Mouse (Mus musculus) inflammation-experienced regulatory T-cells, adult 6 months (primary cell): ENCODE measurements around the gene Slit1. TPM values are rescaled to one million over a fixed set of nuclear protein-coding genes. Genes with fewer than 3 reads are reported as not detected.

Source experiments
- ATAC-seq: one replicate; pipeline ENCODE4 v1.8.0; 2017
- polyA plus RNA-seq, 3 experiments: library from polyadenylated mRNA; unstranded; fragments of 100-300 nt; shearing (Covaris generic); gene quantifications; one replicate each; pipeline ENCODE4 v1.2.1; 2017

Slit1 gene
- not detected for polyA plus RNA-seq

DNA sequence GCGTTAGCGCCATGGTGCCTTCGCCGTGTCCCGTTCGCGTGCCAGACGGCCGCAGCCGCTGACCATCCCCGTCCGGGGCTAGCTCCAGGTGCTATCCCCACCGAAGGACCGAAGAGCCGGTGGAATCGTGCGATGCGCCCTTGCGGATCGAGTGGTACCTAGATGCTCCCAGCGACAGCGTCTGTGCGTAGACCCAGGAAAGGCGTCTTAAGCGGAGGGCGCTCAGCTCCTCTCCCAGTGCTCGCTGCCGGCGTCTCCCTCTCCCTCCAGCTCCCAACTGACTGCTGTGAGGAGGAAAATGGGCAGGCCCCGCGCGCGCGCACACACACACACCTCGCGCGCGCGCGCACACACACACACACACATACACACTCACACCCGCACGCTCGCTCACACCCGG lies at the start of gene Slit1:
Gene Slit1, minus strand, starts transcription at position 270 of the 400 bp plus-strand sequence.
- no peak for ATAC-seq

DNA sequence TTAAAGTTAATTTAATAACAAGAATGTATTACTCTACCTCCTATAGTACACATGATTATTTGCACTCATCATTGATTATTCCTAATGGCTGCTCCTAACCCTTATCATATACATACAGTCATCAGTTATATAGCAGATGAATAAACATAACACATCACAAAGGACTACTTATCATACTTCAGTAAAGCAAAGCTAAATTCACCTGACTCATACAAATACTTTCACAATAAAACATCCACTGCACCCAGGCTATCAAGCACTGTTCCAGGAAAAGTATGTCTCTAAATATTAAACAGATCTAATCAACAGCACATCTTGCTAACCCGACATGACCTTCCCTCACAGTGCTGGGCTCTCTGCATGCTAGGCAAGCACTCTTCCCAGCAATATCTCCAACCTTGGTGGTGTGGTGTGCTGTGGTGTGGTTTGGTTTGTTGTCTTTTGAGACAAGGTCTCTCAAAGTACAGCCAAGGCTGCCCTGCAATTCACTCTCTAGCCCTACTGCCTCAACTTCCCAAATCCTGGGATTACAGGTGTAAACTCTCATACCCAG lies 49.5 kb upstream of the Slit1 start:
- ATAC-seq, result no peak

DNA sequence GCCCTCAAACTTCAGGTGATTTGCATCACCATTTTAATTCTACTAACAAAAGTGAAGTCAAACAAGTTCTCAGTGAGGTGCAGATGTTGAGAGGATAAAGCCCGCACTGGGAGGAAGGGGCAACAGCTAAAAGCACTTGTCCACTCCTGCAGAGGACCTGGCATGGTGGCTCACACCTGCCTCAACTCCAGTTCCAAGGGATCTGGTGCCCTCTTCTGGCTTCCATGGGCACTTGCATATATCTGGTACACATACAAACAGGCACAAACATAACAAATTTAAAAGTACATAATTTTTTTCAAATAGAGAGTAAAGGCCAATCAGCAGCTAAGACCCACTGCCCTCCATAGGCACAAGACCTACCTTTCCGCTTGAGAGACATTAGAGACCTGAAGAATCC lies 47.9 kb upstream of the Slit1 start:
- no peak for ATAC-seq

DNA sequence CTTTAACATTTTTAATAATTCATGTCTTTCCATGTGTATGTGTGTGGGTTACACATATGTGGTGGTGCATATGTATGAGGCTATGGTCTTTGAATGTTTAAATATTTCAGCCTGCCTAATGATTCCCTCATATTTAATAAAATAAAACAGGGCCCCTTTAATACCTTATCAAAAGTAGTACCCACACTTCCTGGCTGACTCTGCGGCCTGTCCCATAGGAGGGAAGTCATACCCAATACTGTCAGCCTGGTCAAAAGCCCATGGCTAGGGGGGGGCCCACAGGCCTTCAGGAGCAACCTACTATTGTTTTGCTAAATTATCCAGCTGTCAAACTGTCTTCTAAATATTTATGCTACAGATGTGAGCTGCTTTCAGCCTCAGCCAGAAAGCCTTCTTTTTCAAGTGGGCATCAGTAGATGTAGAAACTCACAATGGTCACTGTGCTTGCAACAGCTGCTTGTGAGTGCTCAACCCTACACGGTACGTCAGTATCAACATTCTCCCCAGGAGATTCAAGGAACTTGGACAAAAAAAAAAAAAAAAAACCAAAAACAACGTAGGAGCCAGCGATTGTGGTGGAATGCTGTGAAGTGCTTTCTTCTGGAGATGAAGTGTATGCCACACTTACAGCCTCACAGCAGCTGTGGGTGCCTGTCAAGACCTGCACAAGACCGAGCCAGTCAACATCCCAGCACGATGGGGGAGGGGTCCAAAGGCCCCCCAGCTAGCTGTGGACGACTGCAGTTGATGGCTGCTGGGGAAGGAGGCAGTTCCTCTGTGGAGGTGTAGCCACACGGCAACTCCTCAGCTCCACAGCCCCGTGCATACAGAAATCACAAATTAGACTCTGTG lies 45.9 kb upstream of the Slit1 start:
- no peak for ATAC-seq

DNA sequence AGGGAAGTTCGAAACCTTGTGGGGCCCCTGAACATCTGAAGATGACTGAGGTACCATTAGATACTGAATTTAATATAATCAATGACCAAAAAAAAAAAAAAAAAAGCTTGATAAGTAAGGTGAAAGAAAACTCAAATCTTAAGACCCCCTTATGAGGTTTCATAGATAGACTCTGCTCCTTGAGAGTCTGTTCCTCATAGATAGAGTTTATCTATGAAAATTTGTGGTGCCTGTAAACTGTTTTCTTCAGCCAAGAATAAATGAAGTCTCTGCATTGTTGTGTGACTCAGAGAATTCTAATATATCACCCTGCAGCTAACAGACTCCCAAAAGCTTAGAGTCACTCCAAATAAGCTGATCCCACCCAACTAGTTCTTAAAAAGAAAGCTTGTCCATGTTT lies 43.4 kb upstream of the Slit1 start:
- no peak for ATAC-seq

DNA sequence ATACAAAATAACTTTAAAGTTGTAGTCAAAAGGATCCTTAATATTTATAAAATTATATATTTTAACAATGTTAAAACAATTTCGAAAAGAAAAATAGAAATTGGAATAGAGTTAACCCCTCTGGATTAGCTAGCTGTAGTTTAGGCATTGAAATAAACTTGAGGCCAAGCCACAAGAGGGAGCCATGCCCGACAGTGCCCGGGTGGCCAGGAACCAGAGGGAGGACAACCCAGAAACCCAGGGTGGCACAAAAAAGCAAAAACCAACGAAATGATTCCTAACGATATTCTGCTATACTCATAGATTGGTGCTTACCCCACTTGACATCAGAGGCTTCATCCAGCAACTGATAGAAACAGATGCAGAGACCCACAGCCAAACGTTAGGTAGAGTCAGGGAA lies 34.0 kb upstream of the Slit1 start:
- ATAC-seq, result no peak

DNA sequence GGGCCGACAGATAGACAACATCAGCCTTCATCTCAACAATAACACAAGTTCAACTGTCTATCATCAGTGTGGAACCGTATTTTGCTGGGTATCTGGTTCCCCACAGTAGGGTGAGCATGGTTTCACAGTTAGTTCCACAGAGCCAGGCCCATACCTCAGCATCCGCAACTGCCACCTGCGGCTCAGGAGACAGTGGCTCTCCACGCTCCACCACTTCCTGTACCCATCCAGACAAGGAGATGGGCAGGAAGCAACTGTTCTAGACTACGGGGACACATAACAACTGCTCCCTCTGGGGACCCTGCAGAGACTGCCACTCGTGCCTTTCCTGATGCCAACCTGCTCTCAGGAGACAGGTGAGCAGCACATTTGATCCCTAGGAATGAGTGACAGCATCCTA lies 25.2 kb upstream of the Slit1 start:
- peak; percentile 60 for ATAC-seq

DNA sequence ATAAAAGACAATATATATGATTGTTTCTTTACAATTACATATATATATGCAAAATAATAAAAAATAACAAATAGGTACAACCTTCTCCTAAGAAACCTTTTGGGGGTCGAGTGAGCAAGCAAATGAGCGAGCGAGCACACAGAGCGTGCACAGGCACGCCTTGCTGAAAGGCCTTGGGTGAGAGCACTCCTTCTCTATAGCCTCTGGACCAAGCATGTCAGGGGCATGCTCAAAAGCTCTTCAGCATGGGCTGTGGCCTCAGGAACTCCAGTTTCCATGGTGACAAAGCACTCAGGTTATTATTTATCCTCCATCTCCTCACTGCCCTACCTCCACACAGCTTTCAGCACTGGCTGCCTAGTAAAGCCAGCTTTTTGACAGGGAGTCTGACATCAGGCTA lies 23.2 kb upstream of the Slit1 start:
- no peak for ATAC-seq

DNA sequence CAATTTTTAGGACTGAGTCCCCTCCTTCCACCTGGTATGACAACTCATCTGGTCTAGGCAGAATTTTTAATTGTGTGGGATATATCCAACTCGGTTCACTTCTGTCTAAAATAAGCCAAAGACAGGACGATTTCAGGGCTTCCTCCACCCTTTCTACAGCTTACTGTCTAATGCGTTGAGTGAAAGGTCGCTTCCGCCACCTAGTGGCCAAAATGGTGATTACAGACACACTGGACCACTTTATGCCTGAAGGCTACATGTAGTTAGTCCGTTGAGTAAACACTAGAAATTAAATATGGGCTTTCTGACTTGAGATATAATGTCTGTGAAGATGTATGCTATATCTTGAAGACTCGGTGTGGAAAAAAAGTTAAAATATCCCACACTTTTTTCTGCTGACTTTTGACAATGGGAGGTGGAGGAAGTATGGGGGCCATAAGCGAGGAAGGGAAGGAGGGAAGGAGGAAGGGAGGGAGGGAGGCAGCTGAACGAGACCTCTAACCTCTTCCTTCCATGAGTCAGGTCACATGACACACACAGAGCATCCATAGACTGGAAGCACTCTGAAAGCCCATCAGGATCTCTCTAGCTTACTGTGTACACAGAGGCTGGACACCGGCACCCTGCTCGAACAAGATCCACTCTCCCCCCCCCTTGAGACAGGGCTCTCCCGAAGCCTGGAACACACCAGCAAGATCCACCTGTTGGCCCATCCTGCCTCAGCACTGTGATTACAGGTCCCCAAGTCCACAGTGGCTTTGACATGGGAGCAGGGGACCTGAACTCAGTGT lies 20.6 kb upstream of the Slit1 start:
- ATAC-seq, result no peak

DNA sequence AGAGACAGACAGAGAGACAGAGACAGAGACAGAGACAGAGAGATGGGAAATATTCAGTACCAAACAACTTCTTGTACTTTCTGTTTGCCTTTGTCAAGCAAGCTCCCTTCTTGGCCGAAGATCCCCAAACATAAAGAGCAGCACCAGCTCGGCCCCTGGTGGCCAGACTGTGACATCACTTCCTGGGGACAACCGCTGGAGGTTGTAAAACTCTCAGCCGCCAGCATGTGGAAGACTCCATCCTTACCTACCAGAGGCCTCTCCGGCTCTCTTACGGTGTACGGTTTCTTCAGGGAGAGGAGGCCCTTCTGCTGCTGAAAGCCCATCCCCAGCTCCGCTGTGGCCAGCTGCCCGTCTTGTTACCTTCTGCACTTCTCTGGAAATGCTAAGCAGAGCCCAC lies 18.1 kb upstream of the Slit1 start:
- no peak for ATAC-seq

DNA sequence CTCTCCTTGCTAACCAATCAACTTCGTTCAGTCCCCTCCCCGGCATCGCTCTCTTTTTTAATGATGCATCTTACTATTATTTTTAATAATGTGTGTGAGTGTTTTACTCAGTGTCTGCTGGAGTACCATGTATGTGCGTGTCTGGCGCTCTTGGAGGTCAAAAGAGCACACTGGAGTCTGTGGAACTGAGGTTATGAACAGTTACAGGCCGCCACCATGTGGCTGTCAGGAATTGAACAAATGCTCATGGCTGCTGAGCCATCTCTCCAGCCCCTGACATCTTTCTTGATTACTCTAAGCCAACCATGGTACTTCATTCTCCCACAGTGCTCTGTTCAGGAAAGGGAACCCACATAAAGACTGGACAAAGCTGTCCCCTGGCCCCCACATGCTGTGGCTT lies 16.3 kb upstream of the Slit1 start:
- ATAC-seq, result no peak

DNA sequence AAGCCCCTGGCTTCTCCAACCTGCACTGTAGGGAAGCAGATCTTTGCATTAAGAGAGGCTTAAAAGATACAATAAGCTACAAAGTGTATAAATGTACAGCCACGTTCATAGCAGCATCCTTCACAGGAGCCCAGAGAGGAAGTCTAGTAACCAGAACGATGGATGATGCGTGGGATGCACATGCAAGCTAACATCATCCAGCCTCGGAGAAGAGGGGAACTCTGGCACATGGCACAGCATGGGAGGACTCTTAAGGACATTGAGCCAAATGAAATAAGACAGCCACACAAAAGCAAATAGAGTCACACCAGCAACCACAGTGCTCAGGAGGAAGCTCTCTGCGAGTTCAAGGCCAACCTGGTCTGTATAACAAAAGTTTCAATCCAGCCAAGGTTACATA lies 15.8 kb upstream of the Slit1 start:
- no peak for ATAC-seq

DNA sequence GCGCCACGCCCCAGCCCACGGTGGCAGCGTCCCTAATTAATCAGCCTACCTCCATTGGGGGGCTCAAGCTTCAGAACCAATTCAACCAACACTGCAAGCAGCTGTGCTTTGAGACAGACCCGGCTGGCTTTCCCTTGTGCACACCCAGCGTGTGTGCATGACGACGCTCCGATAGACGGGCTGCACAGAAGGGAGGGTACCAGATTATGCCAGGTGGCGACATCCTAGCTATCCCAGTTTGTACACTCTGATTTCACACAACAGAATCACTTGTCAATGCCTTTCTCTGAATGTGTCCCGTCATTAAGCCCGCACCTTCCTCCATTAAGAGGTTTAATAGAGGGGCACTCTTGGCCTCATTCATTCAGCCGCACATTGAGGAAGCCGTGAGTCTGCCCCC lies 11.3 kb upstream of the Slit1 start:
- ATAC-seq, result no peak

DNA sequence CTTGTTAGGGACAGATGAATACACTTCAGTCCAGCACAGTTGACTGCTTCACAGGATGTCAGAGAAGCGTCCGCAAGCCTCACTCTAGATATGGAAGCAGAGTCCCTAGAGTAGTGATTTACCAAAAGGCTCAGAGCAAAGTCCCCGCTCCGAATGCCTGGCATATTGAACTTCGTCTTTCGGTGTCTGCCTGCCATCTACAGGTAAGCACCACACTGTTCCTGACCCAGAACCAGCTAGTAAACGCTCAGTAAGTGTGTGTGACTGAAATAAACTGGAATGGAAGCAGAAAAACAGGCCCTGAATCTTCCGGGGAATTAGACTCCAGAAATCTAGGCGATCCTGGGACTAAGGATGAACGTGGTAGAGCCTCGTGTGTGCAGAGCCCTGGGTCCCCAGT lies 8.4 kb upstream of the Slit1 start:
- ATAC-seq, result no peak

DNA sequence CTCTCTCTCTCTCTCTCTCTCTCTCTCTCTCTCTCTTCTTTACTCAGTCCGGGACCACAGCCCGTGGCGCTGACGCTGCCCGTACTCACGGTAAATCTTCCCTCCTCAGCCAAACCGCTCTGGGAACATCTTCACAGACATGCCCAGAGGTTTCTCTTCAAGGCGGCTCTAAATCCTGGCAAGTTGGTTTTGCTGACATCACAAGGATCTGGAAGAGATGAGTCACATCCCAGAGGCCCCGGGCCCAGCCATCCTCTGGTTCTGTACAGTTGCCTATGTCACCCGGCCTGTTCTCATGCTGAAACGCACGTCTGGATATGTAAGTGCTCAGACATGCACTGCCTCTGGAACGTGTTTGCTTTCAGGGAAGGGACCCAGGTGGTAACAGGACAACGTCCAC lies 4.0 kb upstream of the Slit1 start:
- no peak for ATAC-seq

DNA sequence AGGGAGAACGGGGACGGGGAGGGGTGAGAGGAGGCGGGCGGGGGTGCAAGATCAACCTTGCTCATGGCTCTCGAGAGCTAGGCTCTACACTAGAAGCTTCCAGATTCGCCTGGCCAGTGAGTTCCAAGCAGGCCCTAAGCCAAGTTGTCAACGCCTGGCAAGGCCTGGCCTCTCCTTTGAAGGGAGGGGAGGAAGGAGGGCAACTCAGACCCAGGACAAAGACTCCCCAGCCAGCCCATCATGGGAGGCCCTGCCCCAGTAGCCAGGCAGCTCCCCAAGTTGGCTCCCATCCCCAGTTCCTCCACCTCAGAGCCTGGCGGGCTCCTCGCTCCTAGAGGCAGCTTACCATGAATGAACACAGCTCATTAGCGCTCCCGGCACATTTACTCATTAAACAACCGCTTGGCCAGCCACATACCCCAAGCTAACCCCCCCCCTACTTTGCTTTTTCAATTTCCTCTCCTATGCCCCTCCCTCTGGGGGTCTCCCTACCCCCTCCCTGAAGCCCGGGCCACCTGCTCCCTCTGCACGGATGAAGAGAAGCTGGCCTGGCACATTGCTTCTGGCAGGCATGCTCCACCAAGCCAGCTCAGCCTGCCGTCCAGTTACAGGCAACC lies 2.6 kb upstream of the Slit1 start:
- ATAC-seq, result no peak

DNA sequence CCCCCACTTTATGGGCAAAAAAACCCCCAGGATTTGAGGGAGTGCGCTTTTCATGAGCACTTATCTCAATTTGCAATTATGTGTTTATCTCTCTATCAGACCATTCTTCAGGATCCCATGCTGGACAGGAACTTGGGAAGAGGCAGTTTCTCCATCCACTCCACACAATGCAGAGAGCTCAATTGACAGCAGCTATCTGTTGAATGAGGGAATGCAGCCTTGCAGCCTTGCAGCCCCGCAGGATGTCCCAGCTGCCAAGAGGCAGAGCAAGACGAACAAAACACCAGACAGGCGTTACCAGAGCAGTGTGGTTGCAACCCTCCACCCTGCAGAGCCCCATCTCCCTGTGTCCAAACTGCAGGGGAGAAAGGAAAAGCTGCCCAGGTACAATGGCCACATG lies 4.6 kb downstream of the Slit1 start:
- ATAC-seq, result no peak

DNA sequence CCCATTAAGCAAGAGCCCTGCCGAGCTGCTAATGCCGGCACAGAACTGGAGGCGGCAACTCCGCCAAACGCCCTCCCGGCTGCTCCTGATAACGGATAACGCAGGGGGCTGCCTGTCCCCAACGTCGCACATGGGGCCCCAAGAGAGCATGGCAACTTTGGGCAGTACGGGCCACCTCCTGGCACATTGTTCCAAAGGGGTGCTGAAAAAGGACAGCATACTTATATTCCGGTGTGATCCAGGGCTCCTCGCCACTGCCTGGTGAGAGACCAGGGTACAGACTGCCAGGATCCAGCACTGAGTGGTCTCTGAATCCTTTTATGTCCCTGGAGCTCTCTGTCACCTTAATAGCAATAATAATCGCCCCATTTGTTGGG lies 5.0 kb downstream of the Slit1 start:
- no peak for ATAC-seq

DNA sequence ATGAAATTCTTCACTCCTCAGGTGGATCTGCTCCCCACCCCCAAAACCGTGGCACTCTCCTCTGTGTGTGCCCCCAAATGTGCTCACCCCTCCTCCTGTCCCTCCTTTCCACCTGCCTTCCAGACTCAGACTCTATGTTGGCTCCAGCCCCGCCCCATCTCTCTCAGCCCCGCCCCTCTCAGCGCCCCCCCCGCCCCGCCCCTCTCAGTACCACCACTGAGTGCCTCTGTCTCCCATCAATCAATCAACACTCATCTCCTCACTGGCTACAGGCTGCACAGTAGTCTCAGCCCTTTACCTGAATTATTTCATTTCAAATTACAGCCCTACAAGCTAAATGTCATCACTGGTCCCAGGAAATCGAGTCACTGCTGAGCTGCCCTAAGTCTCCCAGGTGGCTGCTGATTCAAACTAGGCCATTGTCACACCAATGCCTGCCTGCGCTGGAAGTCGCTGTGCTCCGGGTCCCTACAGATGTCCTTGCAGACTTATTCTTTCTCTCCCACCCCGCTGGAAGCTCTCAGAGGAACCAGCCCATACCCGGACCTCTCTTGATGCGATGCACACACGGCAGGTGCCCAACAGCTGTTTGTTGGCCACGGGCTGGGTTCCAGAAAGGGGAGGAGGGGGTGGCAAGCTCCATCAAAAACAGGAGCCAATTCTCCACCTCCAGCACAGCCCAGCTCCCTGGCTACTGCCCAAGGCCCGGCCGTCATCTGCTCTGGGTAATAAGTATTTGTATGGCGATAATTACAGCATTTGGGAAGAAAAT lies 5.6 kb downstream of the Slit1 start:
- no peak for ATAC-seq

DNA sequence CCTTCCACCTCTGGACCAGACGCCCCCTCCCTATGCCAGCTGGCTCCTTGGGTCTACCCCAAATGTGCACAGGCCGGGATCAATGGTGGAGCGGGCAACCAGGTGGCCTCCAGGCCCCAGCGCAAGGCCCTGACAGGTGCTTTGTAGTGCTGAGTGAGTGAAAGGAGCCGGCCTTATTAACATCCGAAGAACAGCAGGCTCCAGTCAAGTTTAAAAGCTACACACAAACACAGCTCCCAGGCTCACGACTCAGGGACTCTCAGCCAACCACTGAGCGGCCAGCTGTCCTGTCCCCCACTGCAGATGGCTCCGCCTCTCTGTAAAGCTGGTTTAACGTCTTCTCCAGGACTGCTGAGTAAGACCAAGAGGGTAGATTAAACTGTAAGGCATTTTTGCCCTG lies 8.8 kb downstream of the Slit1 start:
- ATAC-seq, result no peak

DNA sequence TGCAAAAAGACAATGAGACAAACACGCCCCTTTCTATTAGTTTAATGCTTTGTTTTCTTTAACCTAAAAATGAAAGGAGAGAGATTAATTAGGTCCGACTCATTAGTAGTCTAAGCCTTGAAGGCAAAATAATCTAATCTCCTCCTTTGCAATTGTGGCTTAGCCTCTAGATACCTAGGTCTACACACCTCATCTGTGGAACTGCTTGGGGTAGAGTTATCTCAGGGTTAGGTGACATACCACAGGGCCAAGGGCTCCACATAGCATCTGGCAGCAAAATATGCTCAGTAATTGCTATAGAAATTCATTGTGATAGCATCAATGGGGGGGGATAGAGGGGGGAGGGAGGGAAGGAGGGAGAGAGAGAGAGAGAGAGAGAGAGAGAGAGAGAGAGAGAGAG lies 18.0 kb downstream of the Slit1 start:
- no peak for ATAC-seq

DNA sequence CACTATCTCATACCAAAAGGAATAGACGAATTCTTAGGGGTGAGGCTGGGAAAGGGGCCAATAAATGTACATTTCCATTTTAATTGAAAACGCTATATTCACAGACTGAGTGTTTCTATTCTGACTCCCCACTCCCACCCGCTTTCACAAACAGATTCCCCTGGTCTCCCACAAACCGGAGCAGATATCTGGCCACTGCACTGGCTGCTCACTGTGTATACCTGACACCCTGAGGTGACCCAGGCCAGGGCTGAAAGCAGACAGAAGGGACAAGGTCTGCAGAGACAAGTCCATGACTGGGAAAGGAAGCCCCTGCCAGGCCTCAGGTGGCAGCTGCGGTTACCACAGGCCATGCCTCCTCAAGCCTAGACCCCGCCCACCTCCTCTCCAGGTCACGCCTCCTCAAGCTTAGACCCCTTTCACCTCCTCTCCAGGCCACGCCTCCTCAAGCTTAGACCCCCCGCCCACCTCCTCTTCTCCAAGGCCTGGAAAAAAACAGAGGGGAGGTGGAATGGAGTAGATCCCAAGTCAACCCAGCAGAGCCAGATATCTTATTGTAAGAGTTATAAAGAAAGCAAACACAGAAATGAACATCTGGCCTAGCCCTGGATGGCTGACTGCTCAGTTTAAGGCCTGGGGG lies 18.5 kb downstream of the Slit1 start:
- no peak for ATAC-seq
